Mouse (Mus musculus) left cerebral cortex, adult 8-10 months (tissue): ENCODE measurements around the gene Igfbp1. TPM values are rescaled to one million over a fixed set of nuclear protein-coding genes. Genes with fewer than 3 reads are reported as not detected.

ENCODE experiments used
- DNase-seq, 2 experiments: peaks; one replicate each; pipeline ENCODE4 v3.0.0; 2022; ENCODE audit warnings: low spot score in 2 of 2
- total RNA-seq, 4 experiments: library from RNA; stranded (reverse); gene quantifications; 2 replicates each; pipeline ENCODE4 v1.2.4; 2022

The Igfbp1 gene
- total RNA-seq, 4 experiments from 2014 or later = not detected

DNA sequence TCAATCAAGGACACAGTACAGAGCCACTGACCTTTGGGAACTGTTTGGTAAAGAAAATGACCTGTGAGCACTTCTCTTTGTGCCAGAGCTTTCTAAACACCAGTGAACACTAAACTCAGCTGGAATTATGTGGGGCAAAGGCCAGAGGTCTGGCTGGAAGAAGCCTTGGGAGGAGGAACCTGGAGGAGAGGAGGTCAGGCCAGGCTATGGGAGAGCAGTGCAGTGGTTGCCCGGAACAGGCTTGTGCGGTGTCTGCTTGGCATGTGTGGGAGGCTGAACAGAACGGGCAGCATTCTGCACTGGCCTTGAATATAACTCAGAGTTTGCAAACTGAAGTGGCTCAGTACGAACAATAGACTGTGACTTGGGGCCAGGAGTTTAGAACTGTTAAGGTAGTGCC lies 32.4 kb downstream of the Igfbp1 start:
- no peak for DNase-seq

DNA sequence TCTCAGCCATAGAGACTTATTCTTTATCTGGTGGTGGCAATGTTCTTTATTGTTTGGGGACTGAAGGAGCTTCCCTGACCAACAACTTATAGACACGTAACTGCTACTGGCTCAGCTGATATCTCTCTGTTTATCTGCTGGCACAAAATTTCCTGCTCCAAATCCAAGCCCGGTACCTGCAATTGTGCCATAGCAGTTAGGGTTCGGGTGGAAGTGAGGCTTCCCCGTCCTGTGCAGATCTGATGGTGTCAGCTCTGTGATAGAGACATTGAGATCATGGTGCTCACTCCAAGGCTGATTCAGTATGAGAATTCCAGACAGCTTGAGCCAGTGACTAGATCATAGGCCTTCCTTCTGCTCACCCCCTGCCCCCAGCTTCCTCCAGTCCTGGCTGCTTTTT lies 34.4 kb downstream of the Igfbp1 start:
- no peak for DNase-seq

DNA sequence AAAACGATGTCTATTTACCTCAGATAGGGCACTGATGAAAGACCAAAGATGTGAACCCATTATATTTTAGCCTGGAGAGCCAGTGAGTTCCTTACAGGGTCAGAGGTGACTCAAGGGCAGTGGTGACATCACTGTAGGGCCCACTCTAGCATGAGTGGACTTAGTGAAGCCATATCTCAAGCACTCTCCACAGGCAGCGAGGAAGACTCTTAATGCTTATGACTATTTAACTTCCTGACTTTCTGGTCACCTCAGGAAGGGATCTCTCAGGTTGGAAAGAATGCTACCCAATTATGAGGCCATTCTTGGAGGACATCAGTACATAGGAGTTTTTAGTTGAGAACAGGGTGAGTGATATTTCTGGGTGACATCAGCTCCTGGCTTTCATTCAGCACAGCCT lies 35.8 kb downstream of the Igfbp1 start:
- no peak for DNase-seq

DNA sequence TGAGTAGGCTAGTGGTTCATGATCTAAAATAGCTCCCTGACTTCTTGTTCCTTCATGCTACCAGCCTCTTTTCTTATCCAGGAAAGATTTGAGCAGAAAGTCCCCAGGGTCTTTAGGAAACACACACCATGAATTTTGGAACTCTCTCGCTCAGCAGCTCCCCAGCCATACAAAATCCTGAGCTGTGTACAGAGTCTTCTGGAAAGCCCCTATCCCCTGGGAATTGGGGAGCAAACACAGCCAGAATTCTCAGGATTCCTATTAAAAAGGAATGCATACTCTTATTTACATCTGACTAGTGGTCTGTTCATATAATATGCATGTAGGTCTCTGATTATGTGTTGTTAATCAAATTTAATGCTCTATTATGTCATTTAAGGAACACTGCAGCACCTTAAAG lies 36.9 kb downstream of the Igfbp1 start:
- DNase-seq = no peak

DNA sequence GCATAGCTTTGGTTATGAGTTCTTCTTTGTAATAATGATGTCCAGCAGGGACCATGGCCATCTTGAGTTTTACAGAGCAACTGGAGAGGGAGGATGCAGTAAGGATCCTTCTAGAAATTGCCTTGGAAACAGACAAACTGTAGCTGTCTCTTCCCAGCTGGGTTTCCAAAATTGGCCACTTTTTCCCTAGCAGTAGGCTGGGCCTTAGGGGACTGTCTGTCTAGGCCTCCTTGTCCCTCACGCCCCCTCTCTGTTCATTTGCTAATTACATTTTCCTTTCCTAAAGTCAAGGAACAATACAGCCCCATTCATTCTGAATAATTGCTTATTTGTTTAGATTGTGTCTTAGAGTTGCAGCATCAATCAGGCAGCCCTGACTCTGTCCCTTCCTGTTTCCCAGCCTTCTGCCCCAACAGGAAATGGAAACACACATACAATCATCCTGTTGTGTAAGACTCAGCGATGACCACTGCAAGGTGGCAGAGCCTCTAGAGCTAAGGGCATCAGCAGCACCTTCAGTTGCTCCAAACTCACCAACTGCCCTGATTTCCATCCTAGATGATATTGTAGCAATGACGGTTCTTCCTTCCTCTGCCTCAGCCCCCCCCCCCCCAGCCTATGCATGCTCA lies 37.5 kb downstream of the Igfbp1 start:
- DNase-seq = no peak

DNA sequence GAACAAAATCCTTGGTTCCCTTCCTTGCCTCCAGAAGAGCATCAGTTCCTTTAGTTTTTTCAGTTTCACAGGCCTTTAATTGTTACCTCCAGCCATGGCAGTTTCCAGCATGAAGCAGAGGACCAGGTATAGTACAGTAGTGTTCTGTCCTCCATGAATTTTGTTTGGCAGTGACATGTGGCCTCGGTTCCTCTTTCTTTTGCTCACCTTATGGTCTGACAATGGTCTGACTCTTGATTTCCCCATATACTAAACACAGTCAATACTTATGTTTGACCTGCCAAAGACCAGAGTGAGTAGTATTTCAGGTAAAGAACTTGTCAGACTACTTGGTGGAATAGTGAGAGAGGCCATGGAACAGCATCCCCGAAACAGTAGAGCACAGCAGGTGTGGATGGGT lies 39.2 kb downstream of the Igfbp1 start:
- no peak for DNase-seq

DNA sequence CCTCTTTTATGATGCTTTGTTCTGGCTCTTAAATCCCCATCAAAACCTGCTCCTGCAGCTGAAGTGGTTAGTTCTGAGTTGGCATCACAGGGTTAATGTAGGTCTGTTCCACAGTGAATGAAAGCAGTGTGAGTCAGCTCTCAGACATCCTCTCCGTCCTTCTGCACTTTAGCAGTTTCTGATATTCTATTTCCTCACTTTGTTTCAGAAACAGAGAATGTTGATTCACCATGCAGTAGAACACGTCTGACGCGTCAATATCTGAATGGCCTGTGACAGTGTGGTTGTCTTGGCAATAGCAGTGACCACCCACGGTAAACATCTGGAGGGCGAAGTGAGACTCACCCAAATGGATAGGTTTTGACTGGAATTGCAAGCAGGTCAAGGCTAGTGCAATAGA lies 40.1 kb downstream of the Igfbp1 start:
- DNase-seq = no peak

DNA sequence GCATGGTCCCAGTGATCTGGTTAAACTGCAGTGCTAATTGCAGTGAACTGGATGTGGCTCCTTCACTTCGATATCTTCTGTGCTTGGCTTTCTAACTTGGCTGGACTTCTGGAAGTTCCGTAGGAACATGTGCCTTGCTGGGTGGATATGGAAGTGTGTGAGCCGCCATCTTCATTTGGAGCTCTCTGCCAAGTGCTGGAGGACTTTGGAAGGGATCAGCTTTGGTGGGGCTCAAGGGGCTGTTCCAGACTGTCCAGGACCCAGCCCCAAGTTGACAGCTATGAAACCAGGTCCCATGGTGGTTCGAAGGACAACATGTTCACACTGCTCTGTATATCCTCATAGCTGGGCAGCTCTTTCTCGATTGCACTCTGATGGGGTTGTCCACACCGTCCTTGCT lies 41.0 kb downstream of the Igfbp1 start:
- no peak for DNase-seq

DNA sequence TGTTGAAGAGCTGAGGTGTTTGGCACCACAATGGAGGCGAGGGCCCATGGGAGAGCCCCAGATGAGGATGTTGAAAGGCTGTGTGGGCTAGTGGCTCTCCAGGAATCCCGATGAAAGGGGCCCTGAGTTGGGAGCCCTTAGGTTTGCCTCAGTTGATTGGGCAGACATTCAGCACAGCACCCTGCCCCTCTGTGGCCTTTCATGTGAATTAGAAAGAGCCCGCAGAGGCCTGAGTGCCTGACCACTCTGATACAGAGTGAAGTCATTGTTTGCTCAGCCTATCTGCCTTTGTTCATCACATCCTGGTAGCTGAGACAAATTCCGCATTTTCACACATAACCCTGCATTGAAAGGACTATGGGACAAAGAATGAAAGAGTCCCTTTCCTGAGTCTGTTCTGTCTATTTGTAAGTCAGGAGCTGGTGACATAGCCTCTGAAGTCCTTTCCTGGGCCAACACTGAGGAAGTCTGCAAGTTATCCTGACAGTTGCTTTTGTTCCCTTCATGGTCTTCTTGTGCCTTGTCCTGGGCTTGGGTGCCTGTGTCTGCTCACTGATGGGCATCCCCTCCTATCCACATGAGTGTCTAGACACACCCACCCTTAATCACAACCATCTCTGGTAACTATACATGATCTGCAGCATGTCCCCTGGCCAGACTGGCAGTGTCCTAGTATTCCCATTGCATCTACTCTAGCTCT lies 41.6 kb downstream of the Igfbp1 start:
- DNase-seq = no peak

DNA sequence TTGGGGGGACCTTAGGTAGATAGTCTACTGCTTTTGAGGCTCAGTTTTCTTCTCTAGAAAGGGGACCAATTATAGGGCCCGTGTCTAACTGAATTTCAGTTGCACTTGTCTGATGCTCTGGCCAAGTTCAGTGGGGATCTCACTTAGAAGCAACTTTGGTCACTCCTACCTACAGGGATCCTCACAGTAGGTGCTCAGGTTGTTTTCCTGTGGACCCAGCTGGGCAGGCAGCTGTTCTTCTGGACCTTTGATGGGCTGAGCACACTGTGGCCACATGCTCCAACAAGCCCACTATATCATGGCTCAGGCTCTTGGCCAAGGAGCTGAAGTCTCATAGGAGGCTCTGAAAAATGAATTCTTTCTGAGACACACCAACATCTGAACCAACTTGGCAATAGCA lies 47.2 kb downstream of the Igfbp1 start:
- no peak for DNase-seq

DNA sequence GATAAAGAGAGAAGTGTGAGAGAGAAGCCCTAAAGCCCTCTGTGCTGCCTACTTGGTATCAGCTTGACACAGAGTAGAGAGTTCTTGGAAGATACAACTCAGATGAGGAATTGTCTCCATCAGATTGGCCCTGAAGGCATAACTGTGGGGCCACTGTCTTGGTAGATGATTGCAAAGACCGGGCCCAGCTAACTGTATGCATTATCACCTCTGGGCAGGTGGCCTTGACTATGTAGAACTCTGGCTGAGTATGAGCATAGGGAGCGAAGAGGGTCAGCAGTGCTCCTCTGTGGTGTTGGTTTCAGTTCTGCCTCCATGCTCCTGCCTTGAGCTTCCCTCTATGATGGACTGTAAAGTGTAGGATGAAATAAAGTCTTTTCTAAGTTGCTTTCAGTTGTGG lies 52.8 kb downstream of the Igfbp1 start:
- DNase-seq = no peak

DNA sequence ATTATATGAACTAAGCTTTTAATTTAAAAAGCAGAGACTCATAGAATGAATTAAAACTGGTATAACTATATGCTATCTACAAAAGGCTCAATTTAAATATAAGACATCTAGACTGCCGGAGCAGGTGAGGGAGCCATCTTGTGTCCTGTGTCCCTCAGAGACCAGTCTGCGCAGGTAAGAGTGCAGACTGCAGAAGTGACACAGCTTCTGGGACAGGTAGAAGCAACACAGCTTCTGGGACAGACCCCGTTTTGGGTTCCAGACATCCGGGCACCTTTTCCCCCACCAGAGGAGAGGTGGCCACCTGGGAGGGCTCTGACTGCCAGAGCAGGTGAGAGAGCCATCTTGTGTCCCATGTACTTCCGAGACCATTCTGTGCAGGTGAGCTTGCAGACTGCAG lies 53.3 kb downstream of the Igfbp1 start:
- DNase-seq = no peak

Other genes starting within 250 kb of the Igfbp1 start
- gene Adcy1, start 134.3 kb upstream of the Igfbp1 start, total RNA-seq = 100 to 1,000 TPM; 239 to 296 (median 267) TPM
- gene Gm11985, start 9.2 kb upstream of the Igfbp1 start, total RNA-seq = not detected
- gene Igfbp3, start 16.1 kb downstream of the Igfbp1 start, total RNA-seq = 1 to 10 TPM; 6.5 to 7.4 (median 6.7) TPM